ENCODE assay signal across 8 mouse cellular contexts in the genomic region with DNA sequence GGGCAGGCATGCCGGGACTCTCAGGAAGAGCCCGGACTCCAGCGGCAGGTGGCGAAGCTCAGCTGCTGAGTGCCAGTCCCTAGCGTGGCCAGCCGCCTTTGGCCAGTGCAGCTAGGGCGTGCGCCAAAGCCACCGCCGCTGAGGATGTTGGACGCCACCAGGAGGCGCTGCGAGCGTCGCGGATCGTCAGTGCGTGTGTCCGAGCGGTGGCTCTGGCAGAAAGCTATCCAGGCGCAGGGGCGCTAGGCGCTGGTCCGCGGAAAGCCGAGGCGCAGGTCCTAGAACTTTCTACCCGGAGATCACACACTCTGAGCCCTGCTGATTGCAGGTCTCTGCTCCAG.
DNase-seq lines count a peak whose midpoint lies in the region; ATAC-seq lines count a peak whose summit lies in the region.

No protein-coding gene starts in this region.

- H3K4me1 ChIP-seq in hindbrain, embryonic 16.5 days (ENCODE audit: control insufficient read depth, insufficient read depth, low read depth, low read length) = peaks cover 23% of the 10 kb centered on the region

- peaks cover 3% of the 10 kb centered on the region for H3K27me3 ChIP-seq in hindbrain, embryonic 16.5 days (replicated peaks; ENCODE audit: control insufficient read depth, insufficient read depth, low read length)

- under 1% methylated on average over 28 of the region's 28 CpGs for WGBS in hindbrain, embryonic 16.5 days

- H3K9me3 ChIP-seq in hindbrain, embryonic 16.5 days (ENCODE audit: control insufficient read depth, low read length) = no peaks in the 10 kb centered on the region

- peak; percentile 69 to 87 for DNase-seq in adrenal gland, adult (ENCODE audit: inconsistent age in 2 of 2, low spot score in 1 of 2)
- peak; percentile 93 for DNase-seq in cerebellum, postnatal 36 days
- peak; percentile 64 to 84 for DNase-seq in gastrocnemius, adult 8-10 months (ENCODE audit: low spot score in 2 of 2)
- DNase-seq in left cerebral cortex, adult 18-20 months (ENCODE audit: low spot score in 2 of 2) = peak; percentile 82 to 84
- peak; percentile 85 for DNase-seq in lung, postnatal 4 days
- peak; percentile 79 to 82 for DNase-seq in right cerebral cortex, adult 2 months (ENCODE audit: low spot score in 2 of 2)

- H3K36me3 ChIP-seq in hindbrain, embryonic 16.5 days (ENCODE audit: control insufficient read depth, insufficient read depth, low read length) = no peaks in the 10 kb centered on the region

- ATAC-seq in hindbrain, embryonic 16.5 days = peak; percentile 72
- ATAC-seq in activated CD4-positive, CD25-positive, alpha-beta regulatory T cell, adult 4 months = no peak

- peak overlapping the region; percentile 56 for H3K9ac ChIP-seq in hindbrain, embryonic 16.5 days (ENCODE audit: low read depth, low read length)

- H3K4me2 ChIP-seq in hindbrain, embryonic 16.5 days (ENCODE audit: low read length) = peak overlapping the region; percentile 83

- peak overlapping the region; percentile 36 for H3K4me3 ChIP-seq in hindbrain, embryonic 16.5 days (ENCODE audit: low read length)

- H3K27ac ChIP-seq in hindbrain, embryonic 16.5 days (ENCODE audit: low read depth, low read length) = peak overlapping the region; percentile 78
